Mouse (Mus musculus) heart, embryonic 14.5 days (tissue): ENCODE measurements around the gene Trpc5. TPM values are rescaled to one million over a fixed set of nuclear protein-coding genes. Genes with fewer than 3 reads are reported as not detected.

Experiments used
- ATAC-seq: fragments of 200-750 bp; cut with Nextera tagmentation; 2 replicates; pipeline ENCODE4 v1.8.0; 2017; ENCODE audit warnings: low read depth, moderate TSS enrichment; ENCODE audit not compliant: insufficient number of reproducible peaks, insufficient read depth, low FRiP score
- H3K27ac ChIP-seq, 2 experiments: fragments of 200-500 bp in 1 of 2; fragments of 300-500 bp in 1 of 2; sonication (generic) in 1 of 2; replicated peaks in 1 of 2; 2 replicates each; pipeline ENCODE4 v1.5.1; 2012 to 2014; ENCODE audit warnings: low read depth in 2 of 2, low read length in 2 of 2, control low read depth in 1 of 2, mild to moderate bottlenecking in 1 of 2, mixed read lengths in 1 of 2; ENCODE audit not compliant: control insufficient read depth in 1 of 2, insufficient read depth in 1 of 2
- H3K27me3 ChIP-seq: fragments of 300-500 bp; sonication (generic); 2 replicates; pipeline ENCODE4 v1.6.1; 2014; ENCODE audit warnings: mild to moderate bottlenecking, low read length, control low read depth; ENCODE audit not compliant: control insufficient read depth, insufficient read depth
- H3K36me3 ChIP-seq: fragments of 300-500 bp; sonication (generic); 2 replicates; pipeline ENCODE4 v1.6.1; 2014; ENCODE audit warnings: mild to moderate bottlenecking, control low read depth, low read length, mixed read lengths; ENCODE audit not compliant: control insufficient read depth, insufficient read depth
- H3K4me1 ChIP-seq, 2 experiments: fragments of 200-500 bp in 1 of 2; fragments of 300-500 bp in 1 of 2; sonication (generic) in 1 of 2; 2 replicates each; pipeline ENCODE4 v1.6.1; 2012 to 2014; ENCODE audit warnings: low read length in 2 of 2, control low read depth in 1 of 2, mixed read lengths in 1 of 2; ENCODE audit not compliant: control insufficient read depth in 2 of 2, insufficient read depth in 2 of 2
- H3K4me2 ChIP-seq: fragments of 300-500 bp; sonication (generic); 2 replicates; pipeline ENCODE4 v1.6.1; 2014; ENCODE audit warnings: mild to moderate bottlenecking, low read length
- H3K4me3 ChIP-seq, 2 experiments: fragments of 200-500 bp in 1 of 2; fragments of 300-500 bp in 1 of 2; sonication (generic) in 1 of 2; 2 replicates each; pipeline ENCODE4 v1.5.1; 2012 to 2014; ENCODE audit warnings: low read length in 2 of 2, mild to moderate bottlenecking in 2 of 2, control low read depth in 1 of 2, low read depth in 1 of 2, moderate library complexity in 1 of 2; ENCODE audit not compliant: control insufficient read depth in 1 of 2, insufficient read depth in 1 of 2
- H3K9ac ChIP-seq: fragments of 300-500 bp; sonication (generic); 2 replicates; pipeline ENCODE4 v1.6.1; 2014; ENCODE audit warnings: mild to moderate bottlenecking, low read length
- H3K9me3 ChIP-seq: fragments of 300-500 bp; sonication (generic); 2 replicates; pipeline ENCODE4 v1.6.1; 2016; ENCODE audit warnings: low read length, control low read depth; ENCODE audit not compliant: control insufficient read depth
- WGBS: fragments of 180-500 bp; shearing (Covaris S2); extraction: QIAGEN DNeasy Blood & Tissue Kit; methylation state at CpG from one replicate; pipeline ENCODE4 v1.1.7; 2014; 5-methylcytosine and 5-hydroxymethylcytosine counted together
- polyA plus RNA-seq: library from polyadenylated mRNA; unstranded; fragments of >200 nt; fragmentation: Nextera tagmentation; extraction: Ambion mirVana; gene quantifications from 2 replicates; pipeline ENCODE4 v1.2.1, GENCODE M21; 2014

Gene Trpc5
- polyA plus RNA-seq, 1 experiment from 2014 or later, result 0.20 TPM

GRCm38 (mm10) chrX:144337938-144338337, 350.0 kb downstream of the Trpc5 start:
- H3K9me3 ChIP-seq, result no peaks in the 10 kb centered on the region
- no peak overlapping the region for H3K4me2 ChIP-seq
- H3K27ac ChIP-seq, result no peak overlapping the region
- ATAC-seq, result no peak
- H3K4me3 ChIP-seq, result no peak overlapping the region
- no peaks in the 10 kb centered on the region for H3K36me3 ChIP-seq
- no peaks in the 10 kb centered on the region for H3K4me1 ChIP-seq
- no peaks in the 10 kb centered on the region for H3K27me3 ChIP-seq
- H3K9ac ChIP-seq, result no peak overlapping the region

- H3K4me2 ChIP-seq, result no peak overlapping the region
- no peak overlapping the region for H3K4me3 ChIP-seq
- no peaks in the 10 kb centered on the region for H3K36me3 ChIP-seq
- H3K4me1 ChIP-seq, result no peaks in the 10 kb centered on the region
- no peak for ATAC-seq
- H3K27ac ChIP-seq, result no peak overlapping the region
- no peaks in the 10 kb centered on the region for H3K9me3 ChIP-seq
- no peak overlapping the region for H3K9ac ChIP-seq
- H3K27me3 ChIP-seq, result no peaks in the 10 kb centered on the region
- WGBS, result 60% methylated on average over 8 of the region's 8 CpGs
These were observed 352.5 kb downstream of the Trpc5 start for GRCm38 (mm10) chrX:144335332-144336015.

Other genes with a start within 250 kb of the Trpc5 start
- not detected in 2 replicates for gene Trpc5os, start 231.6 kb downstream of the Trpc5 start, polyA plus RNA-seq
- 0.39 and 0.61 TPM in 2 replicates for gene Rtl4, start 727 bp upstream of the Trpc5 start, polyA plus RNA-seq